Mouse (Mus musculus) gastrocnemius, postnatal 4 days (tissue): Measurements from ENCODE around the gene Gucy1b2. TPM values are rescaled to one million over a fixed set of nuclear protein-coding genes. Genes with fewer than 3 reads are reported as not detected.

ENCODE experiments used
- DNase-seq, 2 experiments: peaks; one replicate each; pipeline ENCODE4 v3.0.0; 2021 to 2022; ENCODE audit warnings: low spot score in 2 of 2, mixed read lengths in 2 of 2
- long read RNA-seq, 2 experiments: library from polyadenylated mRNA; stranded (forward); transcript quantifications; one replicate each; pipeline ENCODE4 v2.0.0; 2021
- total RNA-seq, 2 experiments: library from RNA; stranded (reverse); gene quantifications; 2 replicates each; pipeline ENCODE4 v1.2.3; 2021

The Gucy1b2 gene
- total RNA-seq = under 1 TPM in 1 of 2 experiments, not detected in 1; 0.12 TPM
- long read RNA-seq, experiment 1 = 0 reads
- long read RNA-seq, experiment 2 = 0 reads

- no peak for DNase-seq
Observed at GRCm38 (mm10) chr14:62456239-62456747, at the start of gene Gucy1b2. Gucy1b2 (minus strand) TSS chr14:62456289.

- DNase-seq = no peak
Observed at GRCm38 (mm10) chr14:62497391-62497790, 41.3 kb upstream of the Gucy1b2 start.

GRCm38 (mm10) chr14:62496501-62496900 is 40.4 kb upstream of the Gucy1b2 start:
- no peak for DNase-seq

- DNase-seq = no peak
Observed at GRCm38 (mm10) chr14:62493456-62493855, 37.4 kb upstream of the Gucy1b2 start.

- DNase-seq = peak; percentile 31 to 71
Observed at GRCm38 (mm10) chr14:62492196-62492850, 36.2 kb upstream of the Gucy1b2 start.

DNA sequence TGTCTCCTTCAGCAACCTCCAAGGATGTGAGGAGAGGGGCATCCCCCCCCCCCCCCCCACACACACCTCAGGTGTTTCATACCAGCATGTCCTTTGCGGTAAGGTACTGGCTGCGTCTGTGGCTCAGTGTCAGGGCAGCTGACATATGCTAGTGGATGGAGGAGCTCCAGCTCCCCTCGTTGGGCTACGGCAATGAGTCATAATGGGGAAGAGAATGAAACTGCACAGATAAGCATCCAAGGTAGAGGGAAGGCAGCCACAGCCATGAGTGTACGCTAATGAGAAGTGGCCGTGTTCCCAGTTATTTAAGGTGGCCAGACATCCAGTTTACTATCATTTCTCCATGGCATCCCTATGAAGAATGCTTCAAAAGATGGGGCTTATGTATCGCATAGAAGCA is 32.2 kb upstream of the Gucy1b2 start:
- no peak for DNase-seq

- no peak for DNase-seq
Observed at GRCm38 (mm10) chr14:62481381-62481780, 25.3 kb upstream of the Gucy1b2 start.

DNA sequence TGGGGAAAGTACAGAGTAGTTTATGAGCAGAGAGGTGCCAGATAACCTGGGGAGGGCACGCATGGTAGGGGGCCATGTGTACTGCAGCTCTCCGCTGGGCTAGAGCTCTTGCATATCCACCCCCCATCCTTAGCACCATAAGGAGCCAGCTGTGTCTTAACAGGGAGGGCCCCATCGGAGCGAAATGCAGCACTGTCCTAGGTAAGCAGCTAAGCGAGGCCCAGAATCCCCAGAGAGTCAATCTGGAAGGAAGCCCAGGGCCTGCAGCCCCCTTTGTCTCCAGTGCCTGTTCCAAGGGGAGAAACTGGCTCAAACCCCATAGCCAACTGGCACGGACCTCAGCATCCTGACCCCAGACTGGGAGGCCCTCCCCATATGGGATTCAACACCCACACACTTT is 23.3 kb upstream of the Gucy1b2 start:
- no peak for DNase-seq

DNA sequence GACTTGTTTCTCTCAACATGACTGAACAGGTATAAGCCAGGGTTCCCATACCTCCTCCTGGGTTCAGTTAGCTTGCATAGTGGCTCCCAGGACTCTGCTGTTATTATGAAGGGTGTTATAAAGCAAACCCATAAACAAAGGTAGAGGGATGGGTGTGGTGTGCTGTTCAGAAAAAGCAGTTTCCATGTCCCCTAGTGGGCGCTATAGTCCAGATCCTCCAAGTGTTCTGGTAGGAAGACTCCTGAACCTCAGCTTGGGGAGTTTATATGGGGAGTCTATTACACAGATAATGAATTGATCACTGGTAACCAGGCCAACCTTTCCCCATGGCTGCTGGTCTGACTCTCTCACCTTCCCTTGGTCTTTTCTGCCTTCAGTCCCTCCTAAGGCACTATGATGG is 18.4 kb upstream of the Gucy1b2 start:
- DNase-seq = no peak

DNA sequence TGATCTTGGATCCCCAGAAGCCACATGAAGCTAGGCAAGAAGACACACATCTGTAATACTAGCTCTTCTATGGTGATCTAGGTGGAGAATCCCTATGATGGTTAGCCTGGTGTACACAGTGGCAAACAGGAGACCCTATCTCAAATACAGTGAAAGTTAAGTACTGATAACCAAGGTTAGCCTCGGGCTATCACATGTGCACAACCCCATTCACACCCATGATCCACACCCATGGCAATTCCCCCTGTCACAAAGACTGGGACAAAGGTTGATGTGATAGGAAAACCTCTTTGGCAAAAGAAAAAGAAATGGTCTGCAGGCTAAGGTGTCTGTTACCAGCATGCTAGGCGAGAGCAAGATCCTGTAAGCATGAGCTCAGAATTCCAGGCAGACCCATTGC is 16.0 kb upstream of the Gucy1b2 start:
- no peak for DNase-seq

- no peak for DNase-seq
Observed at GRCm38 (mm10) chr14:62468753-62469125, 12.7 kb upstream of the Gucy1b2 start.

GRCm38 (mm10) chr14:62468119-62468752 is 12.1 kb upstream of the Gucy1b2 start:
- DNase-seq = no peak

DNA sequence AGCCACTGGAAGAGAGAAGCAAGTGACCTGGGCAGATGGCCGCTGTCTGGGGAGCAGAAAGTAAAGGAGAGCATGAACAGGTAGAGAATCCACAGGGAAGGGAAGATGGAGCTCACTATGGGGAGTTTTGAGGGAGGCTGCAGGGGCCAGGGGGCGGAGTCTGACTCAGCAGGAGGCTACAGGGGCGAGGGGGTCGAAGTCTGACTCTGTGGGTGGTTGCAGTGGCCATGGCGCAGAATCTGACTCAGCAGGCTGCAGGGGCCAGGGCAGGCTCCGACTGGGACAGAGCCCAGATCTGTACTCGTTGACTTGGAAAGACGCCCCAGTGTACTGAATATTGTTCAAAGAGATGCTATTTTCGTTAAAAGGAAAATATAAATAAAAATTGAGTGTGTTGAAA is 8.9 kb upstream of the Gucy1b2 start:
- peak; percentile 26 to 49 for DNase-seq

GRCm38 (mm10) chr14:62459541-62459940 is 3.5 kb upstream of the Gucy1b2 start:
- DNase-seq = no peak

GRCm38 (mm10) chr14:62457420-62458181 is 1.5 kb upstream of the Gucy1b2 start:
- peak; percentile 69 to 88 for DNase-seq

GRCm38 (mm10) chr14:62455570-62455879 is 564 bp downstream of the Gucy1b2 start:
- no peak for DNase-seq

DNA sequence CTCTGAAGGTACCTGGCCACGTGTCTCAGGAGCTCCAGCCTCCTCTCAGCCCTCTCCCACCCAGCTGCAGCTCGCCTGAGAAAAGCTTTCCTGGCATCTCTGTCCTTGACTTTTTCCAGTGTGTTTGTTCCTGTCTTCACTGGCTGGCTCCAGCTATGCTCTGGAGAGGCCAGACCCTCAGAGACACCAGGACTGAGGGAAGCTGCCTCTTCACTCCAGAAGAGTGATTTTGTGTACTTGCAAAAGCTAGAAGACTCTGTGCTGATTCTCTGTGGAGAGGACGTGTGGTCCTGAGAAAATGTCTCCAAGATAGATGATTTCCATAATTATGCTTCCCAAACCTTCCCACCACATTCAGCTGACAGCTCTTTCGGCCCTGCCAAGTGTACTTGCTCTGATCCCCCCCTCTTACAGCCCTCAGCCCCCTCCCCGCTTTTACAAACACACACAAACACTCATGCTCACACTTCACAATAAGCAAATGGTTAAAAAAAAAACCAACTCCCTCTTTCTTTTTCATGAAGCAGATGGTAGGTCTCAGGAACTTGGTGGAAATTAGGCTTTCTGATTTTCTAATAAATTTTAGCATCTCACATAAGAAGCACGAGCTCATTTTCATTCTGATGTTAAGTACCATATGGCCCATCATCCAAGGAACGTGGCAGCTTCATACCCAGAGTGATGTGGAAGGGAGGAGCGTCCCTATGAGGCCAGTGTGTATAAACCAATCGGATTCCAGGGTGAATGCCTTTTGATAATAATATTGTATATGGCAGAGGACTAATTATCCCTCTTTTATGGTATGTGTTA is 1.1 kb downstream of the Gucy1b2 start:
- DNase-seq = no peak

- no peak for DNase-seq
Observed at GRCm38 (mm10) chr14:62454136-62454535, 2.0 kb downstream of the Gucy1b2 start.

GRCm38 (mm10) chr14:62453276-62453675 is 2.8 kb downstream of the Gucy1b2 start:
- DNase-seq = no peak

GRCm38 (mm10) chr14:62450706-62451105 is 5.4 kb downstream of the Gucy1b2 start:
- DNase-seq = no peak

DNA sequence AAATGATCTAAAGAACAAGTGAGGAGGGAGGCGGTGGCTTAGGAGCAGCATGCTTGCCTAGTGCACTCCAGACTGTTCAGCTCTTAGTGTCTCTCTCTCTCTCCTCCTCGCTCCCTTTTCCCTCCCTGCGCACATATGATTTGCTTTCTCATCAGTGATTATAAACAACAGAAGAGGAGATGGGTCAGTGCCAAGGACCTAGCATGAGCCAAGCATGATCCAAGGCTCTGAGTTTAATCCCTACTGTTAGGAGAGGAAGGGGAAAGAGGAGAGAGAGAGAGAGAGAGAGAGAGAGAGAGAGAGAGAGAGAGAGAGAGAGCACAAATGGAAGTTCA is 8.9 kb downstream of the Gucy1b2 start:
- DNase-seq = no peak
